Comparison of ENCODE assay signal across 8 mouse cellular contexts in genomic region chr14:51884598-51885331, GRCm38 (mm10). TPM values are rescaled to one million over a fixed set of nuclear protein-coding genes. Genes with fewer than 3 reads are reported as not detected.
DNase-seq lines count a peak whose midpoint lies in the region; ATAC-seq lines count a peak whose summit lies in the region.

TSS of gene Mettl17 (plus strand) at chr14:51884842.

- peak within 1 kb of the TSS; percentile 79 for H3K4me2 ChIP-seq in lung, embryonic 16.5 days (ENCODE audit: low read depth, low read length)

- peak within 1 kb of the TSS; percentile 76 for H3K27ac ChIP-seq in lung, embryonic 16.5 days (ENCODE audit: low read length)

- under 1% methylated on average over 43 of the region's 43 CpGs for WGBS in lung, embryonic 16.5 days

- H3K4me3 ChIP-seq in lung, embryonic 16.5 days (ENCODE audit: low read length): peak within 1 kb of the TSS; percentile 73

- no peaks in the 10 kb centered on the region for H3K27me3 ChIP-seq in lung, embryonic 16.5 days (ENCODE audit: control insufficient read depth, insufficient read depth, low read depth, low read length)

- ATAC-seq in hematopoietic stem cell, adult 5-6 weeks (replicated peaks in 1 of 2; ENCODE audit: insufficient read depth in 1 of 2, low FRiP score in 2 of 2, low TSS enrichment in 1 of 2, low read depth in 1 of 2, poor library complexity in 2 of 2, severe bottlenecking in 2 of 2): peak; percentile 97
- ATAC-seq in lung, embryonic 16.5 days (ENCODE audit: low read depth): peak; percentile 95

- peak; percentile 98 for DNase-seq in MEL-GATA-1-ER (ENCODE audit: extremely low read depth, low read depth)
- peak; percentile 88 for DNase-seq in cerebellum, adult 8-10 months
- DNase-seq in forelimb bud, embryonic 11.5 days (ENCODE audit: low read depth, low spot score): peak; percentile 97
- DNase-seq in layer of hippocampus, adult 9-10 months (ENCODE audit: low spot score): peak; percentile 89
- DNase-seq in ovary, postnatal 10 days (ENCODE audit: low spot score): peak; percentile 62
- peak; percentile 93 to 94 for DNase-seq in thymus, postnatal 10 days (ENCODE audit: low spot score in 2 of 2)

- H3K36me3 ChIP-seq in lung, embryonic 16.5 days (ENCODE audit: control insufficient read depth, insufficient read depth, low read length): peaks cover 25% of the 10 kb centered on the region

- no peaks in the 10 kb centered on the region for H3K9me3 ChIP-seq in lung, embryonic 16.5 days (ENCODE audit: control insufficient read depth, low read length)

- H3K9ac ChIP-seq in lung, embryonic 16.5 days (ENCODE audit: low read length): peak within 1 kb of the TSS; percentile 70

- peaks cover 12% of the 10 kb centered on the region for H3K4me1 ChIP-seq in lung, embryonic 16.5 days (replicated peaks; ENCODE audit: control insufficient read depth, insufficient read depth, low read length)

RNA-seq across cellular contexts. Expression of gene Mettl17, which starts in this region (rescaled TPM):
- 16.8 and 25.1 TPM in 2 replicates for total RNA-seq in hematopoietic stem cell, adult 5-6 weeks (2017)
- polyA plus RNA-seq in lung, embryonic 16.5 days (2015; fragmentation: Nextera tagmentation; extraction: Ambion mirVana): 33.5 and 40.4 TPM in 2 replicates

Comparison
In these comparisons a context has a peak if more than half of its experiments do, and no peak if none do; other contexts are left out.
1. Peak in every context shown above with its lines: DNase-seq, ATAC-seq, H3K4me3 ChIP-seq and H3K27ac ChIP-seq.